30 mouse cellular contexts compared by ENCODE assay signal in genomic region chr6:85191751-85192440, GRCm38 (mm10). TPM values are rescaled to one million over a fixed set of nuclear protein-coding genes. Genes with fewer than 3 reads are reported as not detected.
DNase-seq lines count a peak whose midpoint lies in the region; ATAC-seq and TF ChIP-seq lines count a peak whose summit lies in the region.
"Had no signal": no experiment of that assay in that cellular context is flagged by ENCODE, and none has a peak within 500 bp of the region (broad histone marks: within the 10 kb centered on the region; RNA-seq: fewer than 3 reads in every experiment).

No protein-coding gene starts in this region.

- ATAC-seq in hindbrain, embryonic 11.5 days (ENCODE audit: low FRiP score), result no peak
- ATAC-seq in hindbrain, postnatal 0 days, result no peak
- no peak for ATAC-seq in midbrain, embryonic 11.5 days (ENCODE audit: low FRiP score)
- ATAC-seq in midbrain, embryonic 14.5 days (ENCODE audit: low FRiP score, low TSS enrichment), result no peak
- no peak for ATAC-seq in forebrain, embryonic 12.5 days (ENCODE audit: low FRiP score)
- no peak for ATAC-seq in megakaryocyte-erythroid progenitor cell, adult 5-6 weeks (replicated peaks; ENCODE audit: low FRiP score, low TSS enrichment, poor library complexity, severe bottlenecking)
- ATAC-seq: CD4-positive, CD25-positive, alpha-beta regulatory T cell, adult 4 months; intestine, embryonic 16.5 days; liver, postnatal 0 days had no signal

- H3K4me1 ChIP-seq in hindbrain, embryonic 11.5 days (replicated peaks; ENCODE audit: control insufficient read depth, insufficient read depth, low read length), result peaks cover 17% of the 10 kb centered on the region
- peaks cover 11% of the 10 kb centered on the region for H3K4me1 ChIP-seq in hindbrain, postnatal 0 days (ENCODE audit: insufficient read depth, low read length)
- peaks cover 23% of the 10 kb centered on the region for H3K4me1 ChIP-seq in midbrain, embryonic 11.5 days (ENCODE audit: control insufficient read depth, insufficient read depth, low read length)
- H3K4me1 ChIP-seq in midbrain, embryonic 14.5 days (ENCODE audit: control insufficient read depth, insufficient read depth, low read length), result peaks cover 17% of the 10 kb centered on the region; the same call in 1 of the 2 replicates
- peaks cover 42% of the 10 kb centered on the region for H3K4me1 ChIP-seq in forebrain, embryonic 12.5 days
- H3K4me1 ChIP-seq in limb, embryonic 10.5 days, result peaks cover 41% of the 10 kb centered on the region

- no peak overlapping the region for H3K9ac ChIP-seq in hindbrain, embryonic 11.5 days (ENCODE audit: low read depth, low read length)
- H3K9ac ChIP-seq in hindbrain, postnatal 0 days (replicated peaks; ENCODE audit: low read length), result no peak overlapping the region
- no peak overlapping the region for H3K9ac ChIP-seq in midbrain, embryonic 11.5 days (ENCODE audit: low read length)
- H3K9ac ChIP-seq in midbrain, embryonic 14.5 days (replicated peaks; ENCODE audit: low read length), result no peak overlapping the region
- H3K9ac ChIP-seq in forebrain, embryonic 12.5 days, result peak overlapping the region; percentile 88
- H3K9ac ChIP-seq: heart, embryonic 13.5 days; hindbrain, embryonic 15.5 days; kidney, embryonic 15.5 days; limb, embryonic 12.5 days; liver, postnatal 0 days; neural tube, embryonic 12.5 days had no signal

- no peaks in the 10 kb centered on the region for H3K36me3 ChIP-seq in hindbrain, embryonic 11.5 days (ENCODE audit: control insufficient read depth, insufficient read depth, low read length)
- no peaks in the 10 kb centered on the region for H3K36me3 ChIP-seq in hindbrain, postnatal 0 days (ENCODE audit: insufficient read depth, low read length)
- H3K36me3 ChIP-seq in midbrain, embryonic 11.5 days (ENCODE audit: control insufficient read depth, insufficient read depth, low read length), result no peaks in the 10 kb centered on the region
- no peaks in the 10 kb centered on the region for H3K36me3 ChIP-seq in midbrain, embryonic 14.5 days (ENCODE audit: control insufficient read depth, insufficient read depth, low read length)
- H3K36me3 ChIP-seq in forebrain, embryonic 12.5 days (replicated peaks), result no peaks in the 10 kb centered on the region; the same call in 1 of the 2 replicates
- no peaks in the 10 kb centered on the region for H3K36me3 ChIP-seq in limb, embryonic 10.5 days
- H3K36me3 ChIP-seq: heart, embryonic 13.5 days; hindbrain, embryonic 15.5 days; kidney, embryonic 15.5 days; limb, embryonic 12.5 days; neural tube, embryonic 12.5 days had no signal

- peak; percentile 39 for DNase-seq in hindbrain, embryonic 11.5 days (ENCODE audit: low spot score)
- no peak for DNase-seq in hindbrain, postnatal 0 days (ENCODE audit: low spot score)
- peak; percentile 93 for DNase-seq in midbrain, embryonic 11.5 days (ENCODE audit: low spot score, missing footprints)
- no peak for DNase-seq in midbrain, embryonic 14.5 days
- DNase-seq in limb, embryonic 10.5 days (ENCODE audit: low spot score), result peak; percentile 35
- DNase-seq: adrenal gland, postnatal 14 days; cerebellum, adult 9-10 months; gastrocnemius, postnatal 36 days; heart, adult 2 months; heart, postnatal 14 days; layer of hippocampus, adult 9-11 months; liver, postnatal 0 days; lung, postnatal 10 days; retina, postnatal 1 day; right cerebral cortex, postnatal 25 days; spleen, adult 18-20 months; thymus, postnatal 14 days had no signal

- no peak overlapping the region for H3K4me3 ChIP-seq in hindbrain, embryonic 11.5 days (ENCODE audit: low read depth, low read length)
- H3K4me3 ChIP-seq in hindbrain, postnatal 0 days (ENCODE audit: low read length), result no peak overlapping the region
- H3K4me3 ChIP-seq in midbrain, embryonic 11.5 days (ENCODE audit: low read depth, low read length), result no peak overlapping the region
- H3K4me3 ChIP-seq in midbrain, embryonic 14.5 days (replicated peaks; ENCODE audit: low read depth, low read length), result no peak overlapping the region
- H3K4me3 ChIP-seq in forebrain, embryonic 12.5 days (replicated peaks), result peak overlapping the region; percentile 74
- H3K4me3 ChIP-seq in limb, embryonic 10.5 days, result no peak overlapping the region
- H3K4me3 ChIP-seq: heart, adult 2 months; heart, embryonic 13.5 days; hindbrain, embryonic 15.5 days; neural tube, embryonic 12.5 days had no signal

- no peaks in the 10 kb centered on the region for H3K9me3 ChIP-seq in hindbrain, embryonic 11.5 days (ENCODE audit: control insufficient read depth, low read length)
- H3K9me3 ChIP-seq in hindbrain, postnatal 0 days (ENCODE audit: low read length), result no peaks in the 10 kb centered on the region
- H3K9me3 ChIP-seq in midbrain, embryonic 11.5 days (ENCODE audit: control insufficient read depth, low read length), result no peaks in the 10 kb centered on the region
- no peaks in the 10 kb centered on the region for H3K9me3 ChIP-seq in midbrain, embryonic 14.5 days (ENCODE audit: control insufficient read depth, low read length)
- no peaks in the 10 kb centered on the region for H3K9me3 ChIP-seq in forebrain, embryonic 12.5 days
- H3K9me3 ChIP-seq in limb, embryonic 10.5 days (replicated peaks), result no peaks in the 10 kb centered on the region
- H3K9me3 ChIP-seq: heart, embryonic 13.5 days; hindbrain, embryonic 15.5 days; kidney, embryonic 15.5 days; limb, embryonic 12.5 days; neural tube, embryonic 12.5 days had no signal

- no peak overlapping the region for H3K4me2 ChIP-seq in hindbrain, embryonic 11.5 days (replicated peaks; ENCODE audit: low read depth, low read length)
- no peak overlapping the region for H3K4me2 ChIP-seq in hindbrain, postnatal 0 days (ENCODE audit: low read depth, low read length)
- no peak overlapping the region for H3K4me2 ChIP-seq in midbrain, embryonic 11.5 days
- no peak overlapping the region for H3K4me2 ChIP-seq in midbrain, embryonic 14.5 days (ENCODE audit: low read length)
- peak overlapping the region; percentile 93 for H3K4me2 ChIP-seq in forebrain, embryonic 12.5 days
- H3K4me2 ChIP-seq: heart, embryonic 13.5 days; hindbrain, embryonic 15.5 days; limb, embryonic 12.5 days; liver, embryonic 11.5 days; neural tube, embryonic 12.5 days had no signal

- no peak overlapping the region for H3K27ac ChIP-seq in hindbrain, embryonic 11.5 days (ENCODE audit: low read depth, low read length)
- no peak overlapping the region for H3K27ac ChIP-seq in hindbrain, postnatal 0 days
- H3K27ac ChIP-seq in midbrain, embryonic 11.5 days (ENCODE audit: low read depth, low read length), result no peak overlapping the region
- no peak overlapping the region for H3K27ac ChIP-seq in midbrain, embryonic 14.5 days (replicated peaks; ENCODE audit: low read depth, low read length)
- no peak overlapping the region for H3K27ac ChIP-seq in forebrain, embryonic 12.5 days
- no peak overlapping the region for H3K27ac ChIP-seq in limb, embryonic 10.5 days
- H3K27ac ChIP-seq: heart, adult 2 months; heart, embryonic 13.5 days; hindbrain, embryonic 15.5 days; kidney, embryonic 15.5 days; limb, embryonic 12.5 days; neural tube, embryonic 12.5 days had no signal

- 15% methylated on average over 9 of the region's 9 CpGs for WGBS in hindbrain, embryonic 11.5 days
- WGBS in hindbrain, postnatal 0 days, result 24% methylated on average over 9 of the region's 9 CpGs
- WGBS in midbrain, embryonic 11.5 days, result 16% methylated on average over 9 of the region's 9 CpGs
- 12% methylated on average over 9 of the region's 9 CpGs for WGBS in midbrain, embryonic 14.5 days
- WGBS in forebrain, embryonic 12.5 days, result 18% methylated on average over 9 of the region's 9 CpGs
- WGBS in limb, embryonic 10.5 days, result 14% methylated on average over 9 of the region's 9 CpGs

- H3K27me3 ChIP-seq in hindbrain, embryonic 11.5 days (ENCODE audit: control insufficient read depth, insufficient read depth, low read length), result peaks cover 87% of the 10 kb centered on the region
- H3K27me3 ChIP-seq in hindbrain, postnatal 0 days (ENCODE audit: insufficient read depth, low read length), result peaks cover 62% of the 10 kb centered on the region
- H3K27me3 ChIP-seq in midbrain, embryonic 11.5 days (ENCODE audit: control insufficient read depth, insufficient read depth, low read length), result peaks cover 83% of the 10 kb centered on the region
- H3K27me3 ChIP-seq in midbrain, embryonic 14.5 days (ENCODE audit: control insufficient read depth, insufficient read depth, low read length), result peaks cover 88% of the 10 kb centered on the region
- peaks cover 91% of the 10 kb centered on the region for H3K27me3 ChIP-seq in forebrain, embryonic 12.5 days
- H3K27me3 ChIP-seq in limb, embryonic 10.5 days (ENCODE audit: low read depth, poor library complexity, severe bottlenecking), result peaks cover 100% of the 10 kb centered on the region

- TF ChIP-seq CTCF in hindbrain, postnatal 0 days (IDR thresholded peaks at IDR 0.05; ENCODE audit: low read depth), result no peak

RNA-seq across cellular contexts. Expression of gene Emx1, which starts 4.7 kb away (rescaled TPM):
- polyA plus RNA-seq in hindbrain, embryonic 11.5 days (2014; fragmentation: Nextera tagmentation; extraction: Ambion mirVana), result 0.13 TPM in 1 of 2 replicates, not detected in the other
- total RNA-seq in hindbrain, postnatal 0 days (2014; rRNA removed), result 0.52 and 0.61 TPM in 2 replicates
- 0.11 TPM in 1 of 2 replicates, not detected in the other for polyA plus RNA-seq in hindbrain, postnatal 0 days (2015; fragmentation: Nextera tagmentation; extraction: Ambion mirVana)
- 2.7 and 3.6 TPM in 2 replicates for polyA plus RNA-seq in midbrain, embryonic 11.5 days (2014; fragmentation: Nextera tagmentation; extraction: Ambion mirVana)
- polyA plus RNA-seq in midbrain, embryonic 14.5 days (2014; fragmentation: Nextera tagmentation; extraction: Ambion mirVana), result 1.1 and 1.6 TPM in 2 replicates
- 71.6 and 89.0 TPM in 2 replicates for polyA plus RNA-seq in forebrain, embryonic 12.5 days (2016; fragmentation: Nextera tagmentation; extraction: Ambion mirVana)
- 1.8 and 3.9 TPM in 2 replicates for polyA plus RNA-seq in limb, embryonic 10.5 days (2016; fragmentation: Nextera tagmentation; extraction: Ambion mirVana)
- total RNA-seq in megakaryocyte-erythroid progenitor cell, adult 5-6 weeks (2014; fragmentation: Nextera tagmentation), result not detected in 2 replicates
- not detected in 2 replicates for total RNA-seq in megakaryocyte-erythroid progenitor cell, adult 5-6 weeks (2017)
- total RNA-seq: adrenal gland, postnatal 14 days; common myeloid progenitor, adult 5-6 weeks; gastrocnemius, adult 18-20 months; gastrocnemius, postnatal 36 days; heart, adult 2 months; heart, postnatal 14 days had no signal
- polyA plus RNA-seq: CD4-positive, CD25-positive, alpha-beta regulatory T cell, adult 4 months; heart, adult 2 months; heart, embryonic 13.5 days; large intestine, adult 2 months; liver, postnatal 0 days had no signal

RNA-seq across cellular contexts. Expression of gene Spr, which starts 54.3 kb away (rescaled TPM):
- 42.8 and 52.0 TPM in 2 replicates for polyA plus RNA-seq in hindbrain, embryonic 11.5 days (2014; fragmentation: Nextera tagmentation; extraction: Ambion mirVana)
- total RNA-seq in hindbrain, postnatal 0 days (2014; rRNA removed), result 44.3 and 45.0 TPM in 2 replicates
- 36.1 TPM in 2 replicates for polyA plus RNA-seq in hindbrain, postnatal 0 days (2015; fragmentation: Nextera tagmentation; extraction: Ambion mirVana)
- 41.1 and 45.5 TPM in 2 replicates for polyA plus RNA-seq in midbrain, embryonic 11.5 days (2014; fragmentation: Nextera tagmentation; extraction: Ambion mirVana)
- 36.5 and 43.3 TPM in 2 replicates for polyA plus RNA-seq in midbrain, embryonic 14.5 days (2014; fragmentation: Nextera tagmentation; extraction: Ambion mirVana)
- 28.9 and 31.7 TPM in 2 replicates for polyA plus RNA-seq in forebrain, embryonic 12.5 days (2016; fragmentation: Nextera tagmentation; extraction: Ambion mirVana)
- 52.5 and 64.9 TPM in 2 replicates for polyA plus RNA-seq in limb, embryonic 10.5 days (2016; fragmentation: Nextera tagmentation; extraction: Ambion mirVana)
- total RNA-seq in megakaryocyte-erythroid progenitor cell, adult 5-6 weeks (2014; fragmentation: Nextera tagmentation), result 30.5 and 41.7 TPM in 2 replicates
- total RNA-seq in megakaryocyte-erythroid progenitor cell, adult 5-6 weeks (2017), result 42.1 and 51.2 TPM in 2 replicates

Comparison
In these comparisons a context has a peak if more than half of its experiments do, and no peak if none do; other contexts are left out.
1. DNase-seq: peak in hindbrain, embryonic 11.5 days (single experiment), midbrain, embryonic 11.5 days (single experiment) and limb, embryonic 10.5 days (single experiment); none in hindbrain, postnatal 0 days (single experiment) and midbrain, embryonic 14.5 days (single experiment).
2. RNA of gene Emx1, which starts 4.7 kb away (polyA plus RNA-seq): 71.6 to 89.0 TPM in forebrain, embryonic 12.5 days; 2.7 to 3.6 TPM in midbrain, embryonic 11.5 days, 1.8 to 3.9 TPM in limb, embryonic 10.5 days, 1.1 to 1.6 TPM in midbrain, embryonic 14.5 days, 0.11 TPM in hindbrain, postnatal 0 days and 0.13 TPM in hindbrain, embryonic 11.5 days; every median in the first group is over 10 times any median in the second.